Mouse (Mus musculus): ENCODE results near the gene Ddit4. TPM values are rescaled to one million over a fixed set of nuclear protein-coding genes. Genes with fewer than 3 reads are reported as not detected.

The Ddit4 gene
- total RNA-seq, 2 experiments from 2014 or later, result 188 to 191 TPM

DNA sequence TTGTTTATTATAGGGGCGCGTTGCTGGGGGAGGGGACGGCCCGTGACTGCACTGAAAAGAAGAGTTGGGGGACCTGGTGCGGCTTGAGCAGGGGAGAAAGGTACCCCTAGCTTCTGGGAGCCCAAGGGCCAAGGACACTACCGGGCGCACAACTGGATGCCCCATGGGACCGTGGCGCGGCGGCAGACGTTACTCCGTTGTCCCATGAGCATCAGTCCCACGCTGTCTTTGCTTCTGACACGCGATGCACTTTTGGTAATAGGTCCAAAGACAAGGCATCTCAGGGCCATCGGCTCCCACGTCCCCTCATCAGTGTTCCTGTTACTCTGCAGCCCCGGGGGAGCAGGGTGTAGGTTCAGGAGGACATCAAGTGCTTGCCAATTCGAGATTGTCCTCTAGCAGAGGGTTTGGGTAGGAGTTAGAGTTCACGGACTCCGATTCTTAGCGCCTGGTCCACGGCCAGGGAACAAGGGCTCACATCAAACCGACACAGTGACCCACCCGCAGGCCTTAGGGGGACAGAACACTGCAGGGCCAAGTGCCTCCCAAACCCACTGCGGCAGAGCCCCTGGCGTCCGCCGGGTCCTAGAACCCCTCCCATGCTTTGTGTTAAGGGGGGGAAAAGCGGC, 632 bp upstream of the Ddit4 start:
- intact Hi-C loops (cut with DNase I), result loop anchor here (5.0 kb wide), 1 partner anchor 35 kb away; no protein-coding TSS in a partner anchor
- DNase-seq, result peak; percentile 74 to 80

DNA sequence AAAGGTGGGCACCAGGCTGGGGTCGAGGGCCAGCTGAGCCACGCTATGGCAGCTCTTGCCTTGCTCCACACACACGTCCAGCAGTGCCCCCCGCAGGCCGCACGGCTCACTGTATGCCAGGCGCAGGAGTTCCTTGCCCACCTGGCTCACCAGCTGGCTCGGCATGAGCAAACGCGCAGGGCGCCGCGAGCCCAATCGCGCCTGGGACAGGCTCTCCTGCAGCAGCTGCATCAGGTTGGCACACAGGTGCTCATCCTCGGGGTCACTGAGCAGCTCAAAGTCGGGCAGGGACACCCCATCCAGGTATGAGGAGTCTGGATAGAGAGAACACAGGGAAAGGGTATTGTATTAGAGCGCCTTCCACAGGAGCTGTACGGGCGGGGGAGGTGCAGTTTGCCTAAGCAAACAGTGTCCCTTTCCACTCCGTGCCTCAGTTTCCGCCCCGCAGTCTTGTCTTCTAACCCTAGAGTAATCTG, 880 bp downstream of the Ddit4 start:
- intact Hi-C loops (cut with DNase I), result loop anchor here (1.0 to 5.0 kb wide), 5 partner anchors 19 to 56 kb away; partner anchors contain the start of gene Anapc16
- peak; percentile 74 to 82 for DNase-seq

DNA sequence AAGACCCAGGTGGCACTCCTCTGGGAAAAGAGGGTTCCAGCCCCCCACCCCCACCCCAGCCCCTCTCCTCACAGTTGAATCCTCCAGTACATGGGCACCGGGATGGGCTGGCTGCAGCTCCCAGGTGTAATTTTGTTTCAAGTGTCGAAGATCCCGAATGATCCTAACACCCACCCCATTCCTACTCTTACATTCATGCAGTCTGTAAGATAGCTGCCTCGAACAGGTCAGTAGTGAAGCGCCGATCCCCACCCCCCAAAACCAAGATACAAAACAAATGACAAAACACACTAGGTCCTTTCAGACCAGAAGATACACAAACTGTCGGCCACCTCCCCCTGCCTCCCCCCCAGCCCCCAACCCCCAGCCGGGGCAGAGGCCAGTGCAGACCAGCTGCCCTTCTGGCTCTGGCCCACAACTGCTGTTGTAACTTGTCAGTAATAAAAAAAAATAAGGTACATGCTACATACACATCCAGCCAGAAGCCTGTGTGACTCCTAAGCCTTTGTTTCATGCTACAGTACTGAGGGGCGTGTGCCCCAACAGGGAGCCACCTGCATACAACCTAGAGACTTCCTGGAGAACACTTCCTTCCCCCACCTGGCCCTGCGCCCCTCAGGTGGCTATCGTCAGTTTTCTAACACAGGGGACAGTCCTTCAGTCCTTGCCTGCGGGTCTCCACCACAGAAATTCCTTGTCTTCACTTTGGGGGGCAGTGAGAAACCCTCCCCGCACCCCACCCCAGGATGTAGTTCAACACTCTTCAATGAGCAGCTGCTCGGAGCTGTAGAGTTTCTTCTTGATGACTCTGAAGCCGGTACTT, 1.6 kb downstream of the Ddit4 start:
- peak in 1 of 2 experiments; percentile 20 for DNase-seq
- intact Hi-C loops (cut with DNase I), result loop anchor here (5.0 kb wide), 1 partner anchor 33 kb away; no protein-coding TSS in a partner anchor

DNA sequence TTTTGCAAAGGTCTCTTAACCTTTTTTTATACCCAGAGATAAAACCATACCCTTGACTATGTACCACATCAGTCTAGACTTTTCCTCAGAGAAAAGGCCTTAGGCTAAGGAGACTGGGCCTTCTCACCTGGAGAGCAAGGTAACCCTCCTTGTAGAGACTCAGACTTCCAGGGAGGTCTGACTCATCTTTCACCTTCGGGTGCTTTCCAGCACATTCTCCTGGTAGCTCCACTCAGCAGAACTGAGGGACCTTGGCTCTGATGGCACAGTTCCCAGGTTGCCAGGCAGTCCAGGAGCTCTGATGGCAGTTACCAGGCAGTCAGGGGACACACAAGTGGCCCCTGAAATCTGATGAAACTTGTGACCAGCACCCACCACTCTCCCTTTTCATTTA, 2.4 kb downstream of the Ddit4 start:
- peak; percentile 37 for DNase-seq
- intact Hi-C loops (cut with DNase I), result no loop called here

DNA sequence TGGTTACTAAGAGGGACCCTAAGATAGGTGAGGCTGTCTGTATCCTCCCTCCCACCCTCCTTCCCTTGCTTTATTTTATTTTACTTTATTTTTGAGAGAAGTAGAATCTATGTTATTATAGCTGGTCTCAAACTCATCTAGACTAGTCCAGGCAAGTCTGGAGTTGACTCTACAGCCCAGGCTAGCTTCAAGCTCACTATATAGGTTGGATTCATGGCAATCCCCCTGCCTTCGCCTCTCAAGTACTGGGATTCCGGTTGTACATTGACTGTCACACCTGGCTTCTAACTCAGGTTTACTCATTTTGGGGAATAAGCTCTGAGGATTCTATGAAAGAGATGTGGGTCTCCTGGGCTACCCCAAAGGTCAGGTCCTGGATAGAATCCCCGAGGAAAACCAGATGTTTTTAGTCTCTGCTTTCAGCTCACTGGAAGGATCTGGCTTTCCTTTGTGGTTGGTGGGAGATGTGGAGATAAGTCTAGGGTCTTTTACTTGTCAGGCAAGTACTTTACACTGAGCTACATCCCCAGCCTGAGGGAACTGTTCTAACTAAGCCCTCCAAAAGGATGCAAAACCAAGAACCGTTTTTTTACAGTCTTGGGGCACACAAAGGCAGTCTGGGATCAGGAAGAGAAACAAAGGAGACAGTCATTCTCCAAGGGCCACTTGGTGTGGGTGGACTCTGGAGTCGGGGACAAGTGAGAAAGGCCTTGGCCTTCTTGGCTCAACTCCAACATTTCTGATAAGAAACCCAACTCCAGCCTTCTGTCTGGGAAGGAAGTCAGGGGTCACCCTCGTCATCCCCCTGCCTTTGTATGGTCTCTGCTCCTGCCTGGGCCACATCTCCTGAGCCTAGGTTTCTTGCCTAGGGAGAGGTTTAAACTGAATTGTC, 3.0 kb downstream of the Ddit4 start:
- peak; percentile 56 to 58 for DNase-seq
- intact Hi-C loops (cut with DNase I), result no loop called here

DNA sequence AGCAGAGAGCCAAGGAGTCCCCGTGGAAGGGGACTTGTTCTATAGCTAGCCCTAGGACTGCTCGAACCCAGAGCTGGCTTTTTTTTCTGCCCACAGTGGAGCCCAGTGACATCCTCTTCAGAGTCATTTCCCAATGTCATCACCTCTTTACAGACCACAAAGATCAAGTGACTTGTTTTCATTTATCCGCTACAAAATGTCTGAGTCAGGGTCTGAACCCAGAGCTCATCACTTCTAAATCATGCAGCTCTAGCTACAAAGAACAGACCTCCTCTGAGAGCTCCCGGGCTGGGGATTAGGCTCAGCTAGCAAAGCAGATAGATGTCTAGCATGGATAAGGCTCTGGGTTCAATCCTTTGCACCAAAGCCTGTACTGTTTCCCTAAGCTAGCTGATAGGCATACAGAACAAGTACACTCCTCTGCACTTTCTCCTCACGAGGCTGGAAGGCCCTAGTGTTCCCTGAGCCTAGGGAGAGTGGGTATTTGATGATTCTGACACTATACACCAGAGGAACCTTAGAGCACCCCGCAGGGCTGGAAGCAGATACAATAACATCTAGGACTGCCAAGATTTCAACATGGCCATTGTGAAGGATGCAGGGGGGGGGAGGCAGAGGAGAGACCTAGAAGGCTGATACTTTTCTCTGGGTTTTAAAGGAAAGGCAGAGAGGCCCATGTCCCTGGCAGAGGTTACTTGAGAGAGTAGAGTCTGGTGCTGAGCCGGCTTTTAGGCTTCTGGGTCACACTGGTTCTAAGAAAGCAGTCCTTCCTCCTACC, 4.1 kb downstream of the Ddit4 start:
- peak; percentile 43 to 44 for DNase-seq
- intact Hi-C loops (cut with DNase I), result no loop called here

DNA sequence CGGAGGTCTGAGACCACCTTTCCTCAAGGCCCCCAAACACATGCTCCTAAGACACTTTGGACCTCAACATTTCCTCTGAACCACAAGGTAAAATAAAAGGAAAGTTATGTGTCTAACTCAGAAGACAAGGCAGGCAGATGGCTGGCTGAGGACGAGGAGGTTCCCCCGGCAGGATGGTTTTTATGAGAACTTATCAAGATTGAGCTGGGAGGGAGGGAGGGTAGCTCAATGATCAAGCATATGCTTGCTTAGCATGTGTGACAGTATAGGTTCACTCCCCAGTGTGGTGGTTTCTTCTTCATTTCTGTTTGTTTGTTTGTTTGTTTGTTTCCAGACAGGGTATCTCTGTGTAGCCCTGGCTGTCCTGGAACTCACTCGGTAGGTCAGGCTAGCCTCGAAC, 5.3 kb downstream of the Ddit4 start:
- DNase-seq, result no peak
- intact Hi-C loops (cut with DNase I), result no loop called here

DNA sequence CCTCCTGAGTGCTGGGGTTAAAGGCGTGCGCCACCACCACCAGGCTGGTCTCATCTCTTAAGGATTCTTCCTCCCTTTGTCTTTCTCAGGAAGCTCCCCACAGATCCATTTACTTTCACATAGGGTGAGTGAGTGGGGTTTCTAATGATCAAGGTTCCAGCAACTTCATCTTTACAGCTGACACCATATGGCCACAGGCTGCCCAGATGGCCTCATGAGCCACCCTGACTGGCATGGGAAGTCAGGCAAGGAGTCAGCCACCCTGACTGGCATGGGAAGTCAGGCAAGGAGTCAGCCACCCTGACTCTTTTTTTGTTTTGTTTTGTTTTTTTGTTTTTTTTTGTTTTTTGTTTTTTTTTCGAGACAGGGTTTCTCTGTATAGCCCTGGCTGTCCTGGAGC, 6.2 kb downstream of the Ddit4 start:
- intact Hi-C loops (cut with DNase I), result no loop called here
- no peak for DNase-seq

DNA sequence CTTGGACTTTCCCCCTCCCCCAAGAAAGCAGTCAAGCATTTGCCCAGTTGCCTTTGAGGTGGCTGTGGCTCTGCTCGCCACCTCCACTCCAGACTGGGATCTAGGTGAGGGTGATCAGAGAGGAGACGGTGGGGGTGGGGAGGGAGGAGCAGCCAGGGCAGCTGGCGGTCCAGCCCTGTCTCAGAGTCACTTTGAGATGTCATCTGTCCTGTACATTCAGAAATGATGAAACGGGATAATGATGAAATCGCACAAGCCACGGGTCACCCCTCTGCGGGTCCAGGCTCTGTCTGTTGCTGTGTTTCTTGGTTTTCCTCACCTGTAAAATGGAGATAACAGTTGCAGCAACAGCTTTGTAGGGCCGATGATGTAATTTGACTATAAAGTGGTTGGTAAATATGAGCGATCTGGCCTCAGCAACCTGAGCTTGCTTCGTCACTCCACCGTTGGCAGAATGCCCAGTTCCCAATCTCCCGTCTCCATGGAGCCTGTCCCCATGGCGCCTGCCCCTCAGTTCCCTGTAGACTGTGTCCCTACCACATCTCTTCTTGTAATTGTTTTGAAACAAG, 8.1 kb downstream of the Ddit4 start:
- intact Hi-C loops (cut with DNase I), result no loop called here
- peak; percentile 79 to 86 for DNase-seq

DNA sequence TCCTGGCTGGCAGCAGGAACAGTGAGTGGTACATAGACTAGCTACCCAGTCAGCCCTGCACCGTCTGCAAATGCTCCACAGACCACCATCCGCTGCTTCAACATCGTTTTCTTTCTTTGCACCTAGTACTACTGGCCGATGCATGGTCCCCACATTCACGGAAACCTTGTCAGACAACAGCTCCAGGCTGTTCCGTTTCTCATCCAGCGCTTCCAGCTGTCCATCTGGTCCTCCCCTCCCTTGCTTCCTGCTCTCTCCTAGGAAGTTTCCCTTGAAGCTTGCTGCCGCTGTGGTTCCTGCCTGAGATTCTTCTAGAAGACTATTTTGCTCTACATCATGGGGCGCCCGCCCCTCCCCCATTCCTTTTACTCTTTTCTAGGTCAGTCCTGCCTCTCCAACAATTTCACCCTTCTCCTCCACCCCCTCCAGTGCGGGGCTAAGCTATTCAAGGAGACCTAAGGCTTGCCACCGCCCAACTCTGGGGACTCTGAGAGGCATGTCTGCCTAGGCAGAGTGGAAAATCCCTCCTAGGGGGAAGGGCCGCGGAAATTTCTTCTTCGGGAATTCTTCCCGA, 8.7 kb downstream of the Ddit4 start:
- DNase-seq, result peak; percentile 47 to 69
- intact Hi-C loops (cut with DNase I), result no loop called here

DNA sequence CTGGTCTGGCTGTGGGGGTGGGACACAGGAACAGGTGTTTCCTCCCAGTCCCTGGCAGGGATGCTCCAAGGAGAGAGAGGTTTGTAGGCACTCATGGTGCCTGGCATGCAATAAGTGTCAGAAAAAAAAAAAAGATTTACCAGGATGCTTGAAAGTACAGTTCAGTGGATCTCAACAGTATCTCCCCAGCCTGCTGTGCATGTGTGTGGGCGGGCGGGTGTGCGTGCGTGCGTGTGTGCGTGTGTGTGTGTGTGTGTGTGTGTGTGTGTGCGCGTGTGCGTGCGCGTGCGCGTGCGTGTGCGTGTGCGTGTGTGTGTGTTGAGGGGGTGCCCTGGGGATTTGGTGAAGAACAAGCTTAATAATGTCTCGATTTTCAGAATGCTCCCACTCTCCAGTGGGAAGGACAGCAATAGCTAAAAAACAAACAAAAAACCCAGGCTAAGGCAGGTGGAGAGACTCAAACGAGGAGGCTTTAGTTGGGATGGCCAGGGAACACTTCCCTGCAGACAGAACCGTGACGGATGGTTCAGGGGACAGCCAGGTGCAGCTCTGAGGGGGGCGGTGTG, 9.3 kb downstream of the Ddit4 start:
- no peak for DNase-seq
- intact Hi-C loops (cut with DNase I), result no loop called here

DNA sequence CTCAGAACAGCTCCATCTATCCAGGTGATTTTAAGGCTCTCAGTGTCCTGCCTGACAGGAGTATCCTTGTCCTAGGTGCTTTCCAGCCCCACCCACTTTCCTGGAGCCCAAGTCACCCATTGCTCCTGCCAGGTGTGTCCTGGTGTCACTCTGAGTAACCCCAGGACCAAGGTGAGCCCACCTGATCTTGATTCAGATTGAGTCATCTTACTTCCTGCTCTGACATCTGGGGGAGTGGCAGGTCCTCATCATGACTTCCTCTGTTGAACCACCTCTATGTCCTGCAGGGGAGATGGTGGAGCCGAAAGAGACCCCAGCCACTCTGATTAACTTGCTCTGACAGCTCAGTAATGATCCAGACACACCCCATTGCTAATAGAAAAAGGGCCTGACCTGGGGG, 12.6 kb downstream of the Ddit4 start:
- intact Hi-C loops (cut with DNase I), result no loop called here

DNA sequence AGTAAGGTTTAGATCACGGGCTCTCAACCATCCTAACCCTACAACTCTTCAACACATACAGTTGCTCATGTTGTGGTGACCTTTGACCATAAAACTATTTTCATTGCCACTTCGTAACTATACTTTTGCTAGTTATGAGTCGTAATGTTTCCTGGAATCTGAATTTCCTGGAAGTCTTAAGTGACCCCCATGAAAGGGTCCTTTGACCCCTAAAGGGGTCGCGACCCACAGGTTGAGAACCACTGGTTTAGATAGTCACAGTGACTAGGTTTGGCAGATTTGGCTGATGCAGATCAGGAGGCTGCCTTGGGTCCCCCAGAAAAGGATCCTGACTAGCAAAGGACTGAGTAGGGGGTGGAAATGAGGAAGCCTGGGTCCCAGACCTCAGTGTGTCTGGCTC, 13.0 kb downstream of the Ddit4 start:
- DNase-seq, result no peak
- intact Hi-C loops (cut with DNase I), result no loop called here

More for the DNA sequence above, 12.6 kb downstream of the Ddit4 start:
- no peak for DNase-seq

DNA sequence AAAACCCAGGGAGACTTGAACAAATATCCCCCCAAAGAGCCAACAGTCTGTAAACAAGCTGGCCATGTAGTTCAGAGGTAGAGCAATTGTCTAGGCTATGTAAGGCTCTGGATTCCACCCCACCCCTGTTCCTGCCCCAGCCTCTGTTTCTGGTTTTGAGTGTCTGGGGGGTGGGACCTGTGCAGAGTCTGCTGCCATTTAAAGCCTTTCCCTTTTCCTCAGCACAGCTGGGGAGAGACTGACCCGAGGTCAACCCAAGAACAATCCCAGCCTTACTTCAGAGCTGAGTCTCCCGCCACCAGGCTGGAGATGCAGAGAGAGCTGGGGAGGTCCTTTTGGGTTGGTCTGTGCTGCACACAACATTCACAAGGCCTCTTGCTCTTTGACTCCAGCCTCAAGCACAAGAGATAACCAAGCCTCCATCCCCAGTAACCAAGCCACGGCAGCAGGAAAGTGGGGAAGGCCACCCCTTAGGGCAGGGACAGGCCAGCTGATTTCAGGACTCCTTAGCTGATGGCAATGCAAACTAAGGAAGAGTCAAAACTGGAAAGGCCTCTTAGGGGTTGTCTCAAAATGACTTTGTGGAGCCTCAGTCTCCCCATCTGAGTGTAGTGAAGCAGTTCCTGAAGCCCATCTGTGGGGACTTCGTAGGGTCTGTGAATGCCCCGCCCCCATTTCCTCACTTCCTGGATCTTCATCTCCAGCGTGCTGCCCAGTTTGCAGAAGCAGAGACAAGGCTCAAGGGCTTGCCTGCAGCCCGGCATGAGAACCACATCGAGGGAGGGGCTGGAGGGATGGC, 15.4 kb downstream of the Ddit4 start:
- intact Hi-C loops (cut with DNase I), result no loop called here
- DNase-seq, result no peak

DNA sequence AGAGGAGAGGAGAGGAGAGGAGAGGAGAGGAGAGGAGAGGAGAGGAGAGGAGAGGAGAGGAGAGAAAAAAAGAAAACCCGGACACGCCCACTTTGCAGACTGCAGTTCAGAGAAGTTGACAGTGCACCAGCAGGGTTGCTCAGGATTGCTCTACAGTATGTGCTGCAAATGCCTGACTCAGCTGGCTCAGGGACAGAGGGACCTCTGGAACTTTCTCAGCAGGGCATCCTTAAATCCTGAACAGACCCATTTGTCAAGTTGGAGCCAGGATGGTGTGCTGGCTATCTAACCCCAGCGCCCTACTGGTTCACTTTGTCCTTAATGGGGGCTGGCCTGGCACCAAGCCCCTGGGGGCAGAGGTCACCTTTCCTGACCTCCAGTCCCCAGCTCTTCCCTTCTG, 17.6 kb downstream of the Ddit4 start:
- intact Hi-C loops (cut with DNase I), result no loop called here
- DNase-seq, result no peak

DNA sequence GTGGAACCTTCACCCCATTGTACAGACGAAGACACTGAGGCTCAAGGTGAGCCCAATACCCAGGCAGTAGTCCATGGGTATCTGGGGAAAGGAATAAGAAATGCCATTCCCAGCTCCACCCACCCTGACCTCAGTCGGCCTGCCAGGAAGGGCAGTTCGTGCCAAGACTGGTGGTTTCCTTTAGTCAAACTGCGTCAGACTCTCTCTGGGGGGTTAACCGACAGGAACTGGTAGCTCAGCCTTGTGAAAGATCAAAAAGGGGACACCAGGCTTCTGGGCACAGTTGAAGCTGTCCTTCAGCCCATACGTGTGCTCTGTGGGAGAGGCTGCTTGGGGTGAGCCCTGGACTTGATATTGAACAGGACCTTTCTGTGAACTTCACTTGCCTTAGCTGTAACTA, 19.1 kb downstream of the Ddit4 start:
- peak in 1 of 2 experiments; percentile 25 for DNase-seq
- intact Hi-C loops (cut with DNase I), result no loop called here

DNA sequence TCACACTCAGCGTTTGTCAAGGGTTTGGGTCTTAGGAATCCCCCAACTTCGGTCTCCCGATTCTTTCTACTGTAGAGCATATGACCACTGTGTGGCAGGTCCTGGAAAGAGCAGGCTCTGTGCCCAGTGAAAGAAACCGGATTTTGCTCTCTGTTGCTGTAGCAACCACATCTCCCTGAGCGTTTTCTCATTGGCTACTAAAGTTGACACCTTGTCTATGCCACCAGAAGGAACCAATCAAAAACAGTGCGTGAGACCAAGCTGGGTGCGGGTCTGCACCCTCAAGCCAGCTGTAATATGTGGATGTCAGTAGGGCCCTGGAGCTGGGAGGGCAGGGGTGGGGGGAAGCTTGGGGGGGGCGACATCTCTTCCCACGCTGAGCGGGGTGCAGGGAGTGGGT, 20.6 kb downstream of the Ddit4 start:
- no peak for DNase-seq
- intact Hi-C loops (cut with DNase I), result no loop called here

DNA sequence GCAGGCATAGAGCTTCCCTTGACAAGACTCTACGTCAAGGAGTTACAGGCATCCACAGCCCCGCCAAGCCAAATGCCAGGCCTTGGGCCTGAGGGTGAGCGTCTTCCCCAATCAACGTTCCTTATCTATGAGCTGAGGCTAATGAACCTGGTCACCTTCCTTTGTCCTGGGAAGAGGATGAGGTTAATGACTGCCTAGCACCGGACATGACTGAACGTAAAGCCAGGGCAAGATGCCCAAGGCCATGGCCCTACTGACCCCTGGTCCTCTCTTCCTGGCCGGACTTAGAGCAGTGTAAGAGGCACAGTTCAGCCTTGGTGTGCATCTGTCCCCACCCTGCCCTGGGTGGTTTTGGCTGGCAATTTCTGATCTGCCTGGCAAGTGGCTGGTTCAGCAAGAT, 22.4 kb downstream of the Ddit4 start:
- intact Hi-C loops (cut with DNase I), result no loop called here
- DNase-seq, result no peak
